Mouse (Mus musculus) T-cell, adult 2 months (primary cell): ENCODE measurements around the gene Ddi1.
"Not testable (repeated sequence)": the region's sequence is repeated elsewhere in the genome, so short reads cannot be mapped to it uniquely, and the experiment has no call there.

Source experiments
- DNase-seq: peaks from one replicate; pipeline ENCODE4 v3.0.0; 2022; ENCODE audit warnings: low spot score

The Ddi1 gene

GRCm38 (mm10) chr9:6269796-6270280, at the start of gene Ddi1:
Ddi1 (minus strand) TSS chr9:6269846.
- no peak for DNase-seq

DNA sequence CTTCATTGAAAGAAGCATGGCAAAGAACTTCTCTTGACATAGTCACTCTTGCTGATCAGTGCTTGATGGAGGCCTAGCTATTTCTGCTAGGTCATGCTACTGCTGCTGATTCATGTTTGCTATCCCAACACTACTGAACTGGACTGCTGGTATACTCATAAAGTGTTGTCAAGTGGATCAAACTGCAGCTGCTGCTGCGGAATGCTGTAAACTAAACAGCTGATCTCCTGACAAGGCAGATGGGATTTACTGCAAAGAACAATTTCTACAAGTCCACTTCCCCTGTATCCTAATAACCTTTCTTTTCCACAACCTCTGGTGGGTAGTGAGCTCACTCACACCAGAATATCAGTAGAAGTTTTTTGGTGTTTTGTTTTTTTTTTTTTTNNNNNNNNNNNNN, 47.5 kb upstream of the Ddi1 start:
- no peak for DNase-seq

DNA sequence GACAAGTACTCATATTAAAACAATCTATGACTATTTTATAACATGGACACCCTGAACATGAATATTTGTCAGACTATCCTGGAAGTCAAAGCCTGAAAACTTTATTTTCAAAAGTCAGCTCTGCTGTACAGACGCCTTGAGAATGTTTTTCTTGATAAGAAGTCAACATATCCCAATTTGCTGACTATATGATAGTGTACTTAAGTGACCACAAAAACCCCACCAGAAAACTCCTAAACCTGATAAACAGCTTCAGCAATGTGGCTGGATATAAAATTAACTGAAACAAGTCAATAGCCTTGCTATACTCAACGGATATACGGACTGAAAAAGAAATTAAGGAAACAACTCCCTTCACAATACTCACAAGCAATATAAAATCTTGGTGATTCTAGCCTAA, 36.2 kb upstream of the Ddi1 start:
- no peak for DNase-seq

DNA sequence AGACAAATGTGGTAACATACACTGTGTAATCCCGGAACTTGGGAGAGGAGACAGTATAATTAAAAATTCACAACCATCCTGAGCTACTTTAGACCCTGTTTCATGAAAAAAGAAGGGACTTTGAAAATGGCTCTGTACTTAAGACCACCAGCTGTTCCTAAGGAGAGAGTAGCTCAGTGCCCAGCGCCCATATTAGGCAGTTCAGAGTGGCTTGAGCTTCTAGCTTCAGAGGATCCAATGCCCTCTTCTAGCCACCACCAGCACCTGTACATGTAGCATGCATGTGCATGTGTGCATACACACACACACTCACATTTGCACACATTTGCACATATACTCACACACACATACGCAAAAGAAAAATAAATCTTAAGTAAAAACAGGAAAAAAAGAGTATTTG, 34.9 kb upstream of the Ddi1 start:
- DNase-seq, result no peak

DNA sequence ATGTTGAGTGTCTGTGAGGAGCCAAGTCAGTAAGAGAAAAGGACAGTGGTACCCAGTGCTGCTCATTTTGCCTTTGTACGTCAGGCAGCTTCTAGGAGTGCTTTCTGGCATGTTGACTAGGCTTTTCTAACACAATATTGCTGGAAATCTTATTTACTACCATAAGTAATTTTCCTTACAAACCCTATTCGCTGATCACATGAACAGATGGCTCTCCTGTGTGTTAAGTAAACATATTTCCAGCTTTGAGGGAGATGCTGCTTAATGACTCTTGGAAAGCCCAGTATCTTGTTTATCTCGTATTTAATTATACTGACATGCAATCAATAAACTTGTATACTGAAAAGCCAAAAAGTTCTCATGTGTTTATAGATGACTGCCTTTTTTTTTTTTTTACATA, 32.4 kb upstream of the Ddi1 start:
- DNase-seq, result no peak

- DNase-seq, result no peak
Observed at GRCm38 (mm10) chr9:6298547-6298946, 28.9 kb upstream of the Ddi1 start.

GRCm38 (mm10) chr9:6289211-6289696, 19.6 kb upstream of the Ddi1 start:
- no peak for DNase-seq

GRCm38 (mm10) chr9:6286770-6287169, 17.1 kb upstream of the Ddi1 start:
- no peak for DNase-seq

- DNase-seq, result no peak
Observed at GRCm38 (mm10) chr9:6277526-6277925, 7.9 kb upstream of the Ddi1 start.

DNA sequence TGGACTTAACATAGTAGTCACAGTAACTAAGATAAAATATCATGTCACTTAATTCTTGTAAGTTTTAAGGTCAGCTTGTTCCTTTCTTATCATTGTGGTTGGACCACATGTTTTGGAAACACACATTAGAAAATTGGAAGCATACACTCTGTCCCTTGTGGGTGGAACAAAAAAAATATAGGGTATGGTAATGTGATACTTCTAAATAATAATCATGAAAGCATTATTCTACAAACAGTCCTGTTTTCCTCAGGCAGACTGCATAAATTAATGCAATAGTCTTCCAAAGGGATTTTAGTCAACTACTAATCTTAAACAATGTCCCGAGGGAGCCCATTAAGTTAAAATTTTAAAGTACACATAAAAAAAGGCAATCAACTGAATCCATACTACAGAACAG, 6.7 kb upstream of the Ddi1 start:
- no peak for DNase-seq

- no peak for DNase-seq
Observed at GRCm38 (mm10) chr9:6264820-6265219, 4.8 kb downstream of the Ddi1 start.

GRCm38 (mm10) chr9:6257072-6257471, 12.6 kb downstream of the Ddi1 start:
- no peak for DNase-seq

GRCm38 (mm10) chr9:6251990-6252389, 17.7 kb downstream of the Ddi1 start:
- no peak for DNase-seq

GRCm38 (mm10) chr9:6250320-6250719, 19.3 kb downstream of the Ddi1 start:
- no peak for DNase-seq

GRCm38 (mm10) chr9:6235982-6236381, 33.7 kb downstream of the Ddi1 start:
- not testable (repeated sequence) for DNase-seq

- no peak for DNase-seq
Observed at GRCm38 (mm10) chr9:6217505-6217904, 52.1 kb downstream of the Ddi1 start.

- DNase-seq, result no peak
Observed at GRCm38 (mm10) chr9:6212862-6213261, 56.8 kb downstream of the Ddi1 start.
